Mouse (Mus musculus) MN1 (cell line): ENCODE results near the gene Clec4a3.
"Not testable (repeated sequence)": the region's sequence is repeated elsewhere in the genome, so short reads cannot be mapped to it uniquely, and the experiment has no call there.

Experiments
- DNase-seq: peaks from one replicate; pipeline ENCODE4 v3.0.0-alpha.2; 2016; ENCODE audit warnings: low spot score

The Clec4a3 gene

GRCm38 (mm10) chr6:122952401-122952800 is at the start of gene Clec4a3:
Clec4a3 (plus strand) TSS chr6:122952515.
- DNase-seq, result no peak

GRCm38 (mm10) chr6:122919922-122920321 is 32.4 kb upstream of the Clec4a3 start:
- no peak for DNase-seq

GRCm38 (mm10) chr6:122921451-122921850 is 30.9 kb upstream of the Clec4a3 start, which contains the start of gene Clec4a1:
Clec4a1 (plus strand) TSS chr6:122921848.
- no peak for DNase-seq

- DNase-seq, result no peak
Measured at GRCm38 (mm10) chr6:122934845-122935244, 17.5 kb upstream of the Clec4a3 start.

- no peak for DNase-seq
Measured at GRCm38 (mm10) chr6:122939618-122940017, 12.7 kb upstream of the Clec4a3 start.

- DNase-seq, result no peak
Measured at GRCm38 (mm10) chr6:122946760-122947159, 5.6 kb upstream of the Clec4a3 start.

- no peak for DNase-seq
Measured at GRCm38 (mm10) chr6:122964562-122964961, 12.2 kb downstream of the Clec4a3 start.

GRCm38 (mm10) chr6:122969048-122969447 is 16.7 kb downstream of the Clec4a3 start:
- DNase-seq, result no peak

- DNase-seq, result no peak
Measured at GRCm38 (mm10) chr6:122989876-122990437, 37.6 kb downstream of the Clec4a3 start, which contains the start of gene Clec4a4. Clec4a4 (plus strand) TSS chr6:122990367.

- not testable (repeated sequence) for DNase-seq
Measured at GRCm38 (mm10) chr6:123004696-123005095, 52.4 kb downstream of the Clec4a3 start.

GRCm38 (mm10) chr6:123005591-123005990 is 53.3 kb downstream of the Clec4a3 start:
- DNase-seq, result no peak
